Mouse (Mus musculus) spleen, adult 2 months (tissue): ENCODE measurements around the gene Hmg20a.

Experiments
- CTCF ChIP-seq: fragments of 200-500 bp; IDR thresholded peaks from 2 replicates; pipeline ENCODE4 v1.5.1; 2011; ENCODE audit warnings: mild to moderate bottlenecking, inconsistent platforms; ENCODE audit not compliant: insufficient read depth, insufficient read length, insufficient replicate concordance; ENCODE audit errors: extremely low read depth
- POLR2A ChIP-seq: fragments of 200-500 bp; IDR thresholded peaks from 2 replicates; pipeline ENCODE4 v1.6.1; 2011; ENCODE audit warnings: low read depth, low read length, inconsistent platforms

GRCm38 (mm10) chr9:56464863-56465654 lies 46.6 kb downstream of the Hmg20a start:
- TF ChIP-seq POLR2A (no peak), CTCF (no peak)
